Mouse (Mus musculus) limb, embryonic 15.5 days (tissue): ENCODE measurements at regions not wholly inside any gene's neighbourhood (a gene's known extent, or its start where the extent isn't known, plus 50 kb on each side); places are given as distances from the start of the nearest gene placed in this dataset.
"Not testable (repeated sequence)": the region's sequence is repeated elsewhere in the genome, so short reads cannot be mapped to it uniquely, and the experiment has no call there.

Experiments used
- ATAC-seq: fragments of 200-750 bp; cut with Nextera tagmentation; 2 replicates; pipeline ENCODE4 v1.8.0; 2017; ENCODE audit warnings: low read depth, moderate TSS enrichment; ENCODE audit not compliant: insufficient number of reproducible peaks, low FRiP score, low TSS enrichment
- H3K27ac ChIP-seq: fragments of 300-500 bp; sonication (generic); 2 replicates; pipeline ENCODE4 v1.5.1; 2015; ENCODE audit warnings: moderate library complexity, mild to moderate bottlenecking, inconsistent platforms
- H3K27me3 ChIP-seq: fragments of 300-500 bp; sonication (generic); 2 replicates; pipeline ENCODE4 v1.6.1; 2015; ENCODE audit warnings: inconsistent platforms
- H3K36me3 ChIP-seq: fragments of 300-500 bp; sonication (generic); 2 replicates; pipeline ENCODE4 v1.6.1; 2015; ENCODE audit warnings: inconsistent platforms
- H3K4me1 ChIP-seq: fragments of 300-500 bp; sonication (generic); 2 replicates; pipeline ENCODE4 v1.6.1; 2015; ENCODE audit warnings: inconsistent platforms
- H3K4me2 ChIP-seq: fragments of 300-500 bp; sonication (generic); 2 replicates; pipeline ENCODE4 v1.6.1; 2015; ENCODE audit warnings: mild to moderate bottlenecking, inconsistent platforms
- H3K4me3 ChIP-seq: fragments of 300-500 bp; sonication (generic); 2 replicates; pipeline ENCODE4 v1.5.1; 2015; ENCODE audit warnings: mild to moderate bottlenecking, inconsistent platforms
- H3K9ac ChIP-seq: fragments of 300-500 bp; sonication (generic); 2 replicates; pipeline ENCODE4 v1.6.1; 2015; ENCODE audit warnings: inconsistent platforms
- H3K9me3 ChIP-seq: fragments of 300-500 bp; sonication (generic); 2 replicates; pipeline ENCODE4 v1.6.1; 2016; ENCODE audit warnings: inconsistent platforms
- WGBS: fragments of 180-500 bp; shearing (Covaris S2); methylation state at CpG from one replicate; pipeline ENCODE4 v1.1.7; 2015; 5-methylcytosine and 5-hydroxymethylcytosine counted together

- no peak overlapping the region for H3K4me3 ChIP-seq
- H3K27ac ChIP-seq = no peak overlapping the region
- ATAC-seq = no peak
- H3K36me3 ChIP-seq = no peaks in the 10 kb centered on the region
- H3K9me3 ChIP-seq = no peaks in the 10 kb centered on the region
- H3K27me3 ChIP-seq = no peaks in the 10 kb centered on the region
- no peak overlapping the region for H3K4me2 ChIP-seq
- no peak overlapping the region for H3K9ac ChIP-seq
- WGBS = 48% methylated on average over 2 of the region's 2 CpGs
- H3K4me1 ChIP-seq = no peaks in the 10 kb centered on the region
These were observed 53.4 kb downstream of the Rps12 start for GRCm38 (mm10) chr10:23733679-23734078.

- H3K4me1 ChIP-seq, H3K9me3 ChIP-seq, H3K9ac ChIP-seq, ATAC-seq, H3K4me2 ChIP-seq, H3K27me3 ChIP-seq, H3K4me3 ChIP-seq, H3K36me3 ChIP-seq, H3K27ac ChIP-seq: not testable (repeated sequence)
- WGBS = 85% methylated on average over 27 of the region's 28 CpGs
These were observed 60.9 kb downstream of the Rps12 start for GRCm38 (mm10) chr10:23725960-23726714.

- Histone ChIP-seq H3K27ac (no peak overlapping the region), H3K4me2 (no peak overlapping the region), H3K4me3 (no peak overlapping the region), H3K9me3 (no peaks in the 10 kb centered on the region), H3K9ac (no peak overlapping the region), H3K36me3 (no peaks in the 10 kb centered on the region), H3K4me1 (no peaks in the 10 kb centered on the region), H3K27me3 (no peaks in the 10 kb centered on the region)
- 79% methylated on average over 7 of the region's 7 CpGs for WGBS
- ATAC-seq = no peak
These were observed 69.0 kb downstream of the Rps12 start for GRCm38 (mm10) chr10:23718124-23718523.

- no peak for ATAC-seq
- WGBS = 85% methylated on average over 10 of the region's 10 CpGs
- H3K36me3 ChIP-seq = no peaks in the 10 kb centered on the region
- H3K9me3 ChIP-seq = no peaks in the 10 kb centered on the region
- no peaks in the 10 kb centered on the region for H3K27me3 ChIP-seq
- H3K27ac ChIP-seq = no peak overlapping the region
- no peak overlapping the region for H3K4me3 ChIP-seq
- H3K4me1 ChIP-seq = peaks cover 13% of the 10 kb centered on the region
- H3K9ac ChIP-seq = no peak overlapping the region
- no peak overlapping the region for H3K4me2 ChIP-seq
These were observed 71.6 kb downstream of the Rps12 start for GRCm38 (mm10) chr10:23715511-23715910.

GRCm38 (mm10) chr10:23715101-23715500 is 72.0 kb downstream of the Rps12 start:
- Histone ChIP-seq H3K27me3 (no peaks in the 10 kb centered on the region), H3K9ac (no peak overlapping the region), H3K9me3 (no peaks in the 10 kb centered on the region), H3K27ac (no peak overlapping the region), H3K4me2 (no peak overlapping the region), H3K4me3 (no peak overlapping the region), H3K36me3 (no peaks in the 10 kb centered on the region), H3K4me1 (peaks cover 13% of the 10 kb centered on the region)
- 92% methylated on average over 7 of the region's 7 CpGs for WGBS
- no peak for ATAC-seq

- 58% methylated on average over 5 of the region's 5 CpGs for WGBS
- Histone ChIP-seq H3K27ac (no peak overlapping the region), H3K9me3 (no peaks in the 10 kb centered on the region), H3K4me3 (no peak overlapping the region), H3K36me3 (no peaks in the 10 kb centered on the region), H3K9ac (no peak overlapping the region), H3K4me2 (no peak overlapping the region), H3K4me1 (peaks cover 13% of the 10 kb centered on the region), H3K27me3 (no peaks in the 10 kb centered on the region)
- ATAC-seq = no peak
These were observed 74.2 kb downstream of the Rps12 start for GRCm38 (mm10) chr10:23712691-23713378.

- no peaks in the 10 kb centered on the region for H3K36me3 ChIP-seq
- 15% methylated on average over 6 of the region's 6 CpGs for WGBS
- ATAC-seq = no peak
- H3K4me1 ChIP-seq = peaks cover 13% of the 10 kb centered on the region
- H3K9me3 ChIP-seq = no peaks in the 10 kb centered on the region
- H3K4me3 ChIP-seq = no peak overlapping the region
- H3K9ac ChIP-seq = no peak overlapping the region
- H3K27ac ChIP-seq = no peak overlapping the region
- no peak overlapping the region for H3K4me2 ChIP-seq
- no peaks in the 10 kb centered on the region for H3K27me3 ChIP-seq
These were observed 75.5 kb downstream of the Rps12 start for GRCm38 (mm10) chr10:23711416-23712171.

- Histone ChIP-seq H3K4me2 (no peak overlapping the region), H3K36me3 (no peaks in the 10 kb centered on the region), H3K27me3 (no peaks in the 10 kb centered on the region), H3K27ac (no peak overlapping the region), H3K9ac (no peak overlapping the region), H3K4me3 (no peak overlapping the region), H3K9me3 (no peaks in the 10 kb centered on the region), H3K4me1 (peaks cover 13% of the 10 kb centered on the region)
- ATAC-seq = no peak
- 20% methylated on average over 6 of the region's 6 CpGs for WGBS
These were observed 76.1 kb downstream of the Rps12 start for GRCm38 (mm10) chr10:23710999-23711398.

- H3K36me3 ChIP-seq = no peaks in the 10 kb centered on the region
- no peaks in the 10 kb centered on the region for H3K27me3 ChIP-seq
- WGBS = 69% methylated on average over 8 of the region's 8 CpGs
These were observed 78.8 kb downstream of the Rps12 start for GRCm38 (mm10) chr10:23708261-23708660.

GRCm38 (mm10) chr10:23707141-23707540 is 79.9 kb downstream of the Rps12 start:
- H3K4me1 ChIP-seq = peaks cover 10% of the 10 kb centered on the region
- no peak overlapping the region for H3K27ac ChIP-seq
- H3K9ac ChIP-seq = no peak overlapping the region
- no peak overlapping the region for H3K4me2 ChIP-seq
- no peaks in the 10 kb centered on the region for H3K27me3 ChIP-seq
- no peak; the same call in 1 of the 2 replicates for ATAC-seq
- no peaks in the 10 kb centered on the region for H3K36me3 ChIP-seq
- H3K9me3 ChIP-seq = no peaks in the 10 kb centered on the region
- 26% methylated on average over 3 of the region's 3 CpGs for WGBS
- H3K4me3 ChIP-seq = no peak overlapping the region

More at GRCm38 (mm10) chr10:23708261-23708660, 78.8 kb downstream of the Rps12 start:
- Histone ChIP-seq H3K9me3 (no peaks in the 10 kb centered on the region), H3K27ac (no peak overlapping the region), H3K4me1 (peaks cover 13% of the 10 kb centered on the region), H3K9ac (no peak overlapping the region), H3K4me3 (no peak overlapping the region), H3K4me2 (no peak overlapping the region)
- no peak for ATAC-seq

GRCm38 (mm10) chr10:23704048-23704447 is 83.0 kb downstream of the Rps12 start:
- H3K27ac ChIP-seq = no peak overlapping the region
- no peaks in the 10 kb centered on the region; the same call in 1 of the 2 replicates for H3K4me1 ChIP-seq
- no peak overlapping the region for H3K4me3 ChIP-seq
- no peaks in the 10 kb centered on the region for H3K36me3 ChIP-seq
- 27% methylated on average over 1 of the region's 1 CpGs for WGBS
- ATAC-seq = no peak
- no peaks in the 10 kb centered on the region for H3K27me3 ChIP-seq
- H3K9me3 ChIP-seq = no peaks in the 10 kb centered on the region
- no peak overlapping the region for H3K9ac ChIP-seq
- no peak overlapping the region for H3K4me2 ChIP-seq

- no peaks in the 10 kb centered on the region for H3K27me3 ChIP-seq
- no peak overlapping the region for H3K4me3 ChIP-seq
- H3K9ac ChIP-seq = no peak overlapping the region
- 74% methylated on average over 2 of the region's 2 CpGs for WGBS
- H3K36me3 ChIP-seq = no peaks in the 10 kb centered on the region
- H3K4me1 ChIP-seq = peaks cover 7% of the 10 kb centered on the region; the same call in 1 of the 2 replicates
- no peaks in the 10 kb centered on the region for H3K9me3 ChIP-seq
- ATAC-seq = no peak
- H3K4me2 ChIP-seq = no peak overlapping the region
- H3K27ac ChIP-seq = no peak overlapping the region
These were observed 95.8 kb downstream of the Rps12 start for GRCm38 (mm10) chr10:23691291-23691690.
